Comparison of ENCODE assay signal across 20 mouse cellular contexts in the genomic region with DNA sequence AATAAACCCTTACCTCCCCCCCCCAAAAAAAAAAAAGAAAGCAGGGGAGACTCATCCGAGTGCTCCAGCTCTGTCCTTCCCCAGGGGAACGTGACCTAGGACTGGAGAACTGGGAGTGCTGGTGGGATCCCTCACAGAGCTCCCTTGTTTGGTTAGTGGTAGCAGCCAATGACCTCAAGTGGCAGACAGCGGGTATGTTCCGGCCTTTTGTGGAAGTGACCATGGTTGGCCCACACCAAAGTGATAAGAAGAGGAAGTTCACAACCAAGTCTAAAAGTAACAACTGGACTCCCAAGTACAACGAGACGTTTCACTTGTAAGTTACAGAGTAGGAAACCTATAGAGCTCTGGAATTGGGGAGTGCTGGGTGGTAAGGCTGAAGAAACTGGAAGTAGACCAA. TPM values are rescaled to one million over a fixed set of nuclear protein-coding genes. Genes with fewer than 3 reads are reported as not detected.
DNase-seq lines count a peak whose midpoint lies in the region; ATAC-seq and TF ChIP-seq lines count a peak whose summit lies in the region.
"Had no signal": no experiment of that assay in that cellular context is flagged by ENCODE, and none has a peak within 500 bp of the region (broad histone marks: within the 10 kb centered on the region; RNA-seq: fewer than 3 reads in every experiment).

No protein-coding gene starts in this region.

- no peak for TF ChIP-seq CTCF in layer of hippocampus, adult 2 months (conservative IDR thresholded peaks at IDR 0.05)

- 93% methylated on average over 6 of the region's 6 CpGs for WGBS in midbrain, embryonic 11.5 days
- 95% methylated on average over 6 of the region's 6 CpGs for WGBS in midbrain, embryonic 16.5 days
- 31% methylated on average over 6 of the region's 6 CpGs for WGBS in macrophage (ENCODE audit: missing documents)

- no peak overlapping the region for H3K4me3 ChIP-seq in layer of hippocampus, adult 2 months
- H3K4me3 ChIP-seq in midbrain, embryonic 11.5 days (ENCODE audit: low read depth, low read length) = no peak overlapping the region
- H3K4me3 ChIP-seq in midbrain, embryonic 16.5 days (ENCODE audit: low read depth, low read length) = no peak overlapping the region
- H3K4me3 ChIP-seq in macrophage (ENCODE audit: inconsistent target) = no peak overlapping the region
- H3K4me3 ChIP-seq: forebrain, embryonic 15.5 days; hindbrain, embryonic 15.5 days; limb, embryonic 12.5 days; midbrain, embryonic 12.5 days had no signal

- H3K4me1 ChIP-seq in midbrain, embryonic 11.5 days (ENCODE audit: control insufficient read depth, insufficient read depth, low read length) = peaks cover 8% of the 10 kb centered on the region
- peaks cover 10% of the 10 kb centered on the region for H3K4me1 ChIP-seq in midbrain, embryonic 16.5 days (ENCODE audit: control insufficient read depth, insufficient read depth, low read length)

- no peak for ATAC-seq in midbrain, embryonic 11.5 days (ENCODE audit: low FRiP score)
- no peak for ATAC-seq in midbrain, embryonic 16.5 days
- ATAC-seq: forebrain, embryonic 15.5 days had no signal

- H3K9me3 ChIP-seq in midbrain, embryonic 11.5 days (ENCODE audit: control insufficient read depth, low read length) = no peaks in the 10 kb centered on the region
- H3K9me3 ChIP-seq in midbrain, embryonic 16.5 days (replicated peaks; ENCODE audit: control insufficient read depth, low read length, poor library complexity, severe bottlenecking) = no peaks in the 10 kb centered on the region
- H3K9me3 ChIP-seq: forebrain, embryonic 15.5 days; hindbrain, embryonic 15.5 days; limb, embryonic 12.5 days; midbrain, embryonic 12.5 days had no signal

- peak; percentile 51 for DNase-seq in layer of hippocampus, adult 9-11 months
- DNase-seq in layer of hippocampus, adult 2 months (ENCODE audit: low spot score in 2 of 2) = no peak
- peak; percentile 49 for DNase-seq in midbrain, embryonic 11.5 days (ENCODE audit: low spot score, missing footprints)
- no peak for DNase-seq in spleen, postnatal 10 days (ENCODE audit: low spot score in 2 of 2)
- no peak for DNase-seq in spleen, adult 18-20 months
- DNase-seq: adrenal gland, postnatal 14 days; cerebellum, adult 9-10 months; heart, postnatal 4 days; kidney, adult 2 months; kidney, postnatal 10 days; right cerebral cortex, postnatal 25 days; thymus, adult 2 months; thymus, postnatal 4 days had no signal

- H3K4me2 ChIP-seq in midbrain, embryonic 11.5 days = no peak overlapping the region
- no peak overlapping the region for H3K4me2 ChIP-seq in midbrain, embryonic 16.5 days (ENCODE audit: low read length)
- H3K4me2 ChIP-seq: forebrain, embryonic 15.5 days; hindbrain, embryonic 15.5 days; limb, embryonic 12.5 days; midbrain, embryonic 12.5 days had no signal

- no peaks in the 10 kb centered on the region for H3K27me3 ChIP-seq in midbrain, embryonic 11.5 days (ENCODE audit: control insufficient read depth, insufficient read depth, low read length)
- H3K27me3 ChIP-seq in midbrain, embryonic 16.5 days (ENCODE audit: control insufficient read depth, insufficient read depth, low read depth, low read length) = no peaks in the 10 kb centered on the region
- H3K27me3 ChIP-seq: forebrain, embryonic 15.5 days; hindbrain, embryonic 15.5 days; limb, embryonic 12.5 days; midbrain, embryonic 12.5 days had no signal

- H3K79me2 ChIP-seq in macrophage (ENCODE audit: inconsistent target) = no peaks in the 10 kb centered on the region

- H3K27ac ChIP-seq in layer of hippocampus, adult 2 months = no peak overlapping the region
- no peak overlapping the region for H3K27ac ChIP-seq in midbrain, embryonic 11.5 days (ENCODE audit: low read depth, low read length)
- H3K27ac ChIP-seq in midbrain, embryonic 16.5 days (ENCODE audit: low read length) = no peak overlapping the region
- H3K27ac ChIP-seq in macrophage = peak overlapping the region; percentile 5; the same call in 1 of the 2 replicates
- H3K27ac ChIP-seq: forebrain, embryonic 15.5 days; hindbrain, embryonic 15.5 days; limb, embryonic 12.5 days; liver, embryonic 14.5 days; midbrain, embryonic 12.5 days had no signal

- H3K9ac ChIP-seq in midbrain, embryonic 11.5 days (ENCODE audit: low read length) = no peak overlapping the region
- H3K9ac ChIP-seq in midbrain, embryonic 16.5 days (ENCODE audit: low read depth, low read length) = no peak overlapping the region
- H3K9ac ChIP-seq: forebrain, embryonic 15.5 days; hindbrain, embryonic 15.5 days; limb, embryonic 12.5 days; liver, embryonic 14.5 days; midbrain, embryonic 12.5 days had no signal

- H3K36me3 ChIP-seq in midbrain, embryonic 11.5 days (ENCODE audit: control insufficient read depth, insufficient read depth, low read length) = 0 out of 2 replicates have a peak, but pooled peaks cover 2% of the 10 kb centered on the region
- H3K36me3 ChIP-seq in midbrain, embryonic 16.5 days (ENCODE audit: control insufficient read depth, insufficient read depth, low read length) = peaks cover 10% of the 10 kb centered on the region
- no peaks in the 10 kb centered on the region for H3K36me3 ChIP-seq in macrophage (ENCODE audit: inconsistent target)
- H3K36me3 ChIP-seq: limb, embryonic 12.5 days had no signal

RNA-seq across cellular contexts. Expression of a gene that starts 4.1 kb away (rescaled TPM):
- under 1 TPM; 0.29 to 0.31 TPM for total RNA-seq in layer of hippocampus, adult 2 months (2021)
- 0.30 and 0.70 TPM in 2 replicates for polyA plus RNA-seq in midbrain, embryonic 11.5 days (2014; fragmentation: Nextera tagmentation; extraction: Ambion mirVana)
- polyA plus RNA-seq in midbrain, embryonic 16.5 days (2015; fragmentation: Nextera tagmentation; extraction: Ambion mirVana) = 0.72 and 0.90 TPM in 2 replicates
- under 1 TPM in 12 of 26 experiments, not detected in 14; 0.16 to 0.59 (median 0.35) TPM for total RNA-seq in macrophage (2018; cell fraction: chromatin; rRNA removed)
- total RNA-seq in macrophage (2018; cell fraction: cytosol; rRNA removed) = under 1 TPM in 7 of 26 experiments, not detected in 19; under 0.01 to 0.08 (median 0.05) TPM
- total RNA-seq in macrophage (2018; cell fraction: nucleus; rRNA removed) = under 1 TPM in 4 of 26 experiments, not detected in 22; 0.22 to 0.61 (median 0.36) TPM
- 0.05 to 0.36 TPM in 2 of 3 replicates, not detected in the other for polyA plus RNA-seq in macrophage (2018)

Comparison
In these comparisons a context has a peak if more than half of its experiments do, and no peak if none do; other contexts are left out.
1. DNase-seq: peak in layer of hippocampus, adult 9-11 months (single experiment) and midbrain, embryonic 11.5 days (single experiment); none in layer of hippocampus, adult 2 months (0 of 2), spleen, postnatal 10 days (0 of 2) and spleen, adult 18-20 months (0 of 2).